Mouse (Mus musculus) spleen, adult 2 months (tissue): ENCODE results near the gene BC028528. TPM values are rescaled to one million over a fixed set of nuclear protein-coding genes. Genes with fewer than 3 reads are reported as not detected.
"Not testable (repeated sequence)": the region's sequence is repeated elsewhere in the genome, so short reads cannot be mapped to it uniquely, and the experiment has no call there.

Experiments
- DNase-seq, 2 experiments: peaks; one replicate each; pipeline versions ENCODE4 v3.0.0 to v3.0.0-alpha.2; 2012 to 2021; ENCODE audit warnings: low spot score in 2 of 2, low read depth in 1 of 2
- H3K27ac ChIP-seq: fragments of 200-500 bp; 2 replicates; pipeline ENCODE4 v1.5.1; 2012; ENCODE audit warnings: low read length, inconsistent platforms; ENCODE audit not compliant: insufficient read depth
- H3K27me3 ChIP-seq: fragments of 200-500 bp; 2 replicates; pipeline ENCODE4 v1.6.1; 2012; ENCODE audit warnings: mild to moderate bottlenecking, moderate library complexity, low read length, inconsistent platforms; ENCODE audit not compliant: control insufficient read depth, insufficient read depth
- H3K36me3 ChIP-seq: fragments of 200-500 bp; 2 replicates; pipeline ENCODE4 v1.6.1; 2012; ENCODE audit warnings: mild to moderate bottlenecking, low read length, inconsistent platforms; ENCODE audit not compliant: control insufficient read depth, insufficient read depth
- H3K4me1 ChIP-seq: fragments of 200-500 bp; 2 replicates; pipeline ENCODE4 v1.6.1; 2011; ENCODE audit warnings: inconsistent platforms; ENCODE audit not compliant: control insufficient read depth, insufficient read depth, insufficient read length
- H3K4me3 ChIP-seq: fragments of 200-500 bp; 2 replicates; pipeline ENCODE4 v1.5.1; 2011; ENCODE audit warnings: mild to moderate bottlenecking, inconsistent platforms; ENCODE audit not compliant: insufficient read depth, insufficient read length; ENCODE audit errors: extremely low read depth
- CTCF ChIP-seq: fragments of 200-500 bp; IDR thresholded peaks from 2 replicates; pipeline ENCODE4 v1.5.1; 2011; ENCODE audit warnings: mild to moderate bottlenecking, inconsistent platforms; ENCODE audit not compliant: insufficient read depth, insufficient read length, insufficient replicate concordance; ENCODE audit errors: extremely low read depth
- POLR2A ChIP-seq: fragments of 200-500 bp; IDR thresholded peaks from 2 replicates; pipeline ENCODE4 v1.6.1; 2011; ENCODE audit warnings: low read depth, low read length, inconsistent platforms
- WGBS: fragments of 180-500 bp; shearing (Covaris S2); methylation state at CpG from one replicate; pipeline ENCODE4 v1.1.7; 2018; 5-methylcytosine and 5-hydroxymethylcytosine counted together
- polyA plus RNA-seq: library from polyadenylated mRNA; depleted of rRNA; stranded (reverse); fragments of >200 nt; gene quantifications from 2 replicates; pipeline ENCODE4 v1.2.3, GENCODE M21; 2012

BC028528 gene
- polyA plus RNA-seq, 1 experiment: 12.7 TPM

GRCm38 (mm10) chr3:95899800-95900524, 8.2 kb upstream of the BC028528 start:
- H3K4me1 ChIP-seq: 0 out of 2 replicates have a peak, but pooled peaks cover 3% of the 10 kb centered on the region
- peaks cover 8% of the 10 kb centered on the region for H3K27me3 ChIP-seq
- no peak for DNase-seq
- no peak for TF ChIP-seq CTCF
- no peak for TF ChIP-seq POLR2A
- no peak overlapping the region for H3K27ac ChIP-seq
- H3K4me3 ChIP-seq: no peak overlapping the region
- WGBS: 66% methylated on average over 13 of the region's 13 CpGs
- H3K36me3 ChIP-seq: no peaks in the 10 kb centered on the region

- WGBS: 95% methylated on average over 7 of the region's 7 CpGs
- not testable (repeated sequence) for H3K27ac ChIP-seq, H3K36me3 ChIP-seq, H3K27me3 ChIP-seq, DNase-seq, H3K4me3 ChIP-seq
- H3K4me1 ChIP-seq: peaks cover 14% of the 10 kb centered on the region; the same call in 1 of the 2 replicates
Observed at GRCm38 (mm10) chr3:95895501-95895900, 3.7 kb upstream of the BC028528 start.

GRCm38 (mm10) chr3:95894317-95895160, 2.7 kb upstream of the BC028528 start:
- H3K4me1 ChIP-seq: peaks cover 14% of the 10 kb centered on the region; the same call in 1 of the 2 replicates
- TF ChIP-seq POLR2A (no peak), CTCF (no peak)
- H3K27ac ChIP-seq: peak overlapping the region; percentile 68
- H3K4me3 ChIP-seq: peak overlapping the region; percentile 65
- peak in 1 of 2 experiments; percentile 11 for DNase-seq
- 7% methylated on average over 16 of the region's 16 CpGs for WGBS
- no peaks in the 10 kb centered on the region for H3K27me3 ChIP-seq
- H3K36me3 ChIP-seq: no peaks in the 10 kb centered on the region

GRCm38 (mm10) chr3:95893606-95894316, 2.0 kb upstream of the BC028528 start, which contains the start of gene Aph1a:
TSS of gene Aph1a (plus strand) at chr3:95893969.
- 1% methylated on average over 28 of the region's 43 CpGs for WGBS
- H3K36me3 ChIP-seq, H3K27me3 ChIP-seq: not testable (repeated sequence)
- H3K4me3 ChIP-seq: peak within 1 kb of the TSS; percentile 65
- TF ChIP-seq POLR2A: peak; percentile 24; the same call in 1 of the 2 replicates
- peak; percentile 95 for DNase-seq
- H3K4me1 ChIP-seq: peaks cover 14% of the 10 kb centered on the region; the same call in 1 of the 2 replicates
- peak within 1 kb of the TSS; percentile 71 for H3K27ac ChIP-seq

- H3K4me3 ChIP-seq: 0 out of 2 replicates have a peak overlapping the region, but pooled peaks have one; percentile 32
- no peak for TF ChIP-seq POLR2A
- no peak for TF ChIP-seq CTCF
- H3K36me3 ChIP-seq: 0 out of 2 replicates have a peak, but pooled peaks cover 1% of the 10 kb centered on the region
- no peaks in the 10 kb centered on the region for H3K27me3 ChIP-seq
- H3K27ac ChIP-seq: peak overlapping the region; percentile 71
- DNase-seq: no peak
- 8% methylated on average over 7 of the region's 7 CpGs for WGBS
- H3K4me1 ChIP-seq: peaks cover 14% of the 10 kb centered on the region; the same call in 1 of the 2 replicates
Observed at GRCm38 (mm10) chr3:95893126-95893525, 1.3 kb upstream of the BC028528 start.

- no peaks in the 10 kb centered on the region for H3K27me3 ChIP-seq
- peaks cover 14% of the 10 kb centered on the region; the same call in 1 of the 2 replicates for H3K4me1 ChIP-seq
- H3K27ac ChIP-seq: peak overlapping the region; percentile 88
- H3K36me3 ChIP-seq: peaks cover 5% of the 10 kb centered on the region
- TF ChIP-seq CTCF (no peak), POLR2A (no peak)
- H3K4me3 ChIP-seq: peak overlapping the region; percentile 62; the same call in 1 of the 2 replicates
- WGBS: 33% methylated on average over 11 of the region's 11 CpGs
- DNase-seq: no peak
Observed at GRCm38 (mm10) chr3:95892066-95893052, 554 bp upstream of the BC028528 start.
